Mouse (Mus musculus): ENCODE measurements around the gene Tbx19.

Gene Tbx19

DNA sequence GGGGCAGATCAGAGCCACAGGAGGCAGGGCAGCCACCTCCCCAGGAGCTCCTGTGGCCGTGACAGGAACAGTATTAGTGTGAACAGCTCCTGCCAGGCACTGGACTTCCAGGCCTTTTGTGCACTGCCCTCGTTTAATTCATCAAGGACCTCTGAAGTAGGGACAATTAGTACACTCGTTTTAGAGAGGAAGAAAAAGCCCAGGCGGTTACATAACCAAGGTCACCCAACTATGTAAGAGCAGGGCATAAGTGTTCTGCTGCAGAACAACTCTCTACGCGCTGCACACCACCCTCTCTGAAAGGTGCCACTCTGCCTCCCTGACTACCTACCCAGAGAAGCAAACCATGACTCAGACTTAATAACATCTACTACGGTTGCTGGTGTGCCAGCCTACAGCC lies 24.5 kb upstream of the Tbx19 start:
- DNase-seq (ENCODE audit: low read depth in 2 of 2, low spot score in 2 of 2) = no peak

DNA sequence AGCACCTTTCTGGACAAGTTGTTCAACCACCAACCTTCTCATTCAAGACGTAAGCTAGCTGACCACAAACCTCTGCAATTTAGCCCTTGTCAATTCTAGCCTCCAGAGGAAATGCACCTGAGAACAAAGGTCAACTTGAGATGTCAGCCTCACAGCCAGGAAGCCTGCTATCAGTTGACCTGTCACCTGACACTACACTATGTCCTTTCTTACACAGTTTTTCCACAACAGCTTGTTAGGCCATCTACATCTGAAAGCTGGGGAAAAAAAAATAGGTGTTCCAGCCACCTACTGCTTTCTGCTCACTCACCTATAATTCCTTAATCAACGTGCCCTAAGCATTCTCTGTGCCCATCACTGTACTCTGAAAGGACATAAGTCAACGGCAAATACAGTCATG lies 23.6 kb upstream of the Tbx19 start:
- DNase-seq (ENCODE audit: low read depth in 2 of 2, low spot score in 2 of 2) = no peak

DNA sequence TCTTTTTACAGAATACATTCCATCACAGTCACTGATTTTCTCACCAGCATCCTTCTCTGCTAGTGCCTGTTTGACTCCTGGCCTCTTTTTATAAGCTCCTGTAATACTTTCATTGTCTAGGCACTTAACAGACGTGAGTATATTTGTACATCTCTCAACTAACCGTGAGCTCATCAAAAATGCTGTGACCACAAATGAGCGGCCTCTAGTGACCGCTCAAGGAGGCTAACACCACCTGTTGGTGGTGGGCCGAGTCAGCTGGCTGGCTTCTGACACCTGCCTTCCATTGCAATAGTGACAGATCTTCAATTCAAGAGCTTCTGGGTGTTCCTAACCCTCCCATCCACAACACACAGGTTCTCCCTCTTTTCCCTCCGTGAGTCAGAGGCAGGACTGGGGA lies 22.8 kb upstream of the Tbx19 start:
- DNase-seq (ENCODE audit: low read depth in 2 of 2, low spot score in 2 of 2) = no peak

DNA sequence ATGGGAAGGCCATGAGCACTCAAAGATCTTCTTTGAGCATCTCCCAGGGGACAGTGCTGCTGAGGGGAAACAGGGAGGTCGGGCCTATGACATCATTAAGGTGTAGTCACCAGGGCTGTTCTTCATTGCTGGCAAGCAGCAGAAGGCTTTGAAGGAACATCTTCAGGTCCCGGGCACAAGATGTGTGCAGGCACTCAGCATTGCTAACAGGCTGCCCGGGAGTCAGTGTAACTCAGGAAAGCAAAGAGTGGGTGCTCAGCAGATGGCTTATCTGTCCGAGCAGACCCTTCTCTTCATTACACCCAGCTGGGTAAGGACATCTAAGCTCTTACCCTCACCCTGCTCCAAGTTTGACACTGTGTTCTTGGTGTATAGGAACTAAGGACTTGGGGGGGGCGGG lies 18.7 kb upstream of the Tbx19 start:
- DNase-seq (ENCODE audit: low read depth in 2 of 2, low spot score in 2 of 2) = no peak

DNA sequence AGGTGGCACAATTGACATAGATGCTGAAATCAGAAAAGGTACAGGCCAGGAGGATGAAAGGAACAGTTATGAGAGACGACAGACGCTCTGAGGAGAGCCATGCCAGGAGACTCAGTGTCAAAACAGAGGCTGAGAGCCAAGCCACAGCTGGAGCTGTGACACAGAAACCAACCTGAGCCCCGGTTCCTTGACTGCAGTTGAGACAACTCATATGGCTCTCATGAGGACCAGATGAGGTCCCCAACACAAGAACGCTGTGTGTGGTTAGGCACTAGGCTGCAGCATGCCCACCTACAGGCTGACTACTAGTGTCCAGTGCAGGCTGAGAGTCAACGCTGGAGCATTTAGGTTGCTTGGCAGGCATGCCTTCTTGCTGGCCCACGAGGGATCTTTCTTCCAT lies 17.5 kb upstream of the Tbx19 start:
- DNase-seq (ENCODE audit: low read depth in 2 of 2, low spot score in 2 of 2) = no peak

DNA sequence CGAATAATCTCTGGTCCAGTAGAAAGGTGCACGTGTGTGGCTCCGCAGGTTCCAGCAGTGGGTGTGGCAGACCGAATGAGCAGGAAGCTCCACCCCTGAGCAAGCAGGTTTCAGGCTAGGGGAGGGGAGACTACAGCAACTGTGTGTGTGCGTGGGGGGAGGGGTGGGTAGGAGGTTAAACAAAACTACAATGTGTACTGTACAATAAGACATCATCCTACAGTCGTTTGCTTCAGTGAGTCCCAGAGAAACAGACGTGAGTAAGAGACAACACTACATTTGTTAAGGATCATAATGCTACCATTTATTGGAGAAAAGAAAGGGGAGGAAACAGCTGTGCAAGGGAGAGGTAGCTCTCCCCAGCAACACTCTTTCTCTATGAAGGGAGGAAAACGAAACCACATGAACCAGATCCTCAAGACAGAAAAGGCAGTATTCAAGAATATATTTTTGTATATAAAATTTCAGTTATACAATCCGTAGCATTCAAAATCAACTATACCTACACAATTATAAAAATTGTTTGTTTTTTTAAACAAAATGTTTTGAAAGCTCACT lies 13.6 kb upstream of the Tbx19 start:
- no peak for DNase-seq (ENCODE audit: low read depth in 2 of 2, low spot score in 2 of 2)

DNA sequence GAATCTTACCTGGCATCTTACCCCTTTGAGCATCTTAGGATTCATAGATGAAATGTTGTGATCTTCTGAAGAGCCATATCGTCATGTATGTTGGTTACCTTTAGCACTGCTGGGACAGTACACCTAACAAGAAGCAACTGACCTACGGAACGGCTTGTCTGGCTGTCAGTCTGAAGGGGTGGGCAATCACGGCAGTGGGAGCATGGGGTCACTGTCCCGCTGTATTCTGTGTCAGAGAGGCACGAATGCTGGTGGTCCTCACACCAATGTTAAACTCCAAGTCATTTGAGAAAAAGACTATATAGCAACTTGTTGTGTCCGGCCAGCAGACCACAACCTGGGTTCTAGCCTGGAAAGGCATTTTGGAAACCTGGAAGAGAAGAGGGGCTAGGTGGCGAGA lies 10.7 kb upstream of the Tbx19 start:
- DNase-seq (ENCODE audit: low read depth in 2 of 2, low spot score in 2 of 2) = no peak

DNA sequence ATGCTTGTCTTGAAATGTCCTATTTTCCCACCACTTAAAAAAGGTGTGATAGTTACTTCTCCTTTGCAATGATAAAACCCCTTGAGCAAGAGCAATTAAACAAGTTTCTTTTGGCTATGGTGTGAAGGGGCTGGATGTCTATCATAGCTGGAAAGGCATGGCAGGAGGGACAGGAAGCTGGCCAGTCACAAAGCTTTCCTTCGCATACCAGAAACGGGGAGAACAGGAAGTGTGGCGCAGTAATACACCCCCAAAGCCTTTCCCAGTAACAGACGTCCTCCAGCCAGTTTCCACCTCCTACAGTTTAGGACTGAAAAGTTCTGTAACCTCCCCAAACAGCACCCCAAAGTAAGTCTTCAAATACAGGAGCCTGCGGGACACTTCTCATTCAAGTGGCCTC lies 9.6 kb upstream of the Tbx19 start:
- DNase-seq (ENCODE audit: low read depth in 2 of 2, low spot score in 2 of 2) = no peak

DNA sequence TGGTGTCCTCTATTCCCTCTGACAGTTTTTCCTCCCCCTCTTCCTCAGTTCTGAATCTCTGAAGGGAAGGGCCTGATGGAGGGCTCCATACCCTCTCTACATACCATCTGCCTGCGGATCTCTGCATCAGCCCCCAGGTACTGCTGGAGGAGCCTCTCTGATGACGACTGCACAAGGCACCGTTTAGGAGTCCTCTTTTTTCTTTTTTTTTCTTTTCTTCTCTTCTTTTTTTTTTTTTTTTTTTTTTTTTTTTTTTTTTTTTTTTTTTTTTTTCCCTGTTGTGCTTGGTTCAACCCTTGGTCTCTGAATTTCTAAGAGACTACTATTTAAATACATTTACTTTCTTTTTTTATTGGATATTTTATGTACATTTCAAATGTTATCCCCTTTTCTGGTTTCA lies 8.9 kb upstream of the Tbx19 start:
- DNase-seq (ENCODE audit: low read depth in 2 of 2, low spot score in 2 of 2) = no peak

DNA sequence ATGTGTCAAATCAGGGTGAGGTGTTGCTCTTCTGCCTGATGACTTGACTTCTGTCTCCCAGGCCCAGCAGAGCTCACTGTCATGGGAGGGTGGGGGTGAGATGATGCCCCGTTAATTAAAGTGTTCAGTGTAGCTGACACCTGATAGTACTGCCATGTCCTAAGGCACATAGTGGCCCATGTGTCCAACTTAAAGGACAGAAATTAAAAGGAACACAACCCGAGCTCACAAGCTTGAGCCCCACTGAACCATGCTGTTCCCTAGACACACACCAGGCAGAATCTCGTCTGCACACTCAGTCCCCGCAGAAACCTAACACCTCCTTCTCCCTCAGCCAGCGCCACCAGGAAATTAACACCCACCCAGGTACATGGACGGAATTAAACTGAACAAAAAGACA lies 4.3 kb upstream of the Tbx19 start:
- DNase-seq (ENCODE audit: low read depth in 2 of 2, low spot score in 2 of 2) = no peak

DNA sequence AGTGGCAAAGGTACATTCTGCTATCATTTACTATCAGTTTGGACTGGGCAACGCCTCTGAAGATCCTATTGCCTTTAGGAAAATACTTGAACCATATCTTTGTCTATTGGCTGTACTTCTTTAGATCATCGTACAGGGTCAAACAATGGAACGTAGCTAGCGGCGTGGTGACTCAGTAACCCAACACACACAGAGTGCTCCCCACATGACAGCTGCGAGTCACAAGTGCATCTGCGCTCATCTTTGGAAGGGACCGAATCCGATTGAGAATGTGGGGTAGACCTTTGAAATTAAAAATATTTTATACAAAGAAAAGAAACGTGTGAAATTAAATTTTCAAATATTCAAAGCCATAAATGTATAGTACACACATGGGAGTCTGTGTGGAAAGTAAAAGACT lies 1.7 kb downstream of the Tbx19 start:
- DNase-seq (ENCODE audit: low read depth in 2 of 2, low spot score in 2 of 2) = no peak

DNA sequence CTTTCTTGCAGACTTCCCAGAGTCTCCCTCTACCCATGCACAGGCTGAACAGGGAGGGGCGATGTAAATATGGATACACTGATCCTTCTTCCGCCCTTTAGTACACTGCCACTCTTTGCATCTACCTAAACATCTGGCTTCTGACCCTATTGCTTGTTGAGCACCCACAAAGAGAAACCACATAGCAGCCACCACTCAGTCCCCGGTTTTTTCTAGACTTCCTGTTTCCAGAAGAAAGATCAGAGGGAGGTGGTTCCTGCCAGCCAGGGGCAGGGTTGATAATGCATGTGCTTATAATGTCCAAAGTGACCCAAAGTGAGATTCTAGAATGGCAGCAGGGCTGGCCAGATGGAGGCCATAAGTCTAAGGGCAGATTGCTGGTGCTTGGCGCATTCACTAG lies 6.4 kb downstream of the Tbx19 start:
- no peak for DNase-seq (ENCODE audit: low read depth in 2 of 2, low spot score in 2 of 2)

DNA sequence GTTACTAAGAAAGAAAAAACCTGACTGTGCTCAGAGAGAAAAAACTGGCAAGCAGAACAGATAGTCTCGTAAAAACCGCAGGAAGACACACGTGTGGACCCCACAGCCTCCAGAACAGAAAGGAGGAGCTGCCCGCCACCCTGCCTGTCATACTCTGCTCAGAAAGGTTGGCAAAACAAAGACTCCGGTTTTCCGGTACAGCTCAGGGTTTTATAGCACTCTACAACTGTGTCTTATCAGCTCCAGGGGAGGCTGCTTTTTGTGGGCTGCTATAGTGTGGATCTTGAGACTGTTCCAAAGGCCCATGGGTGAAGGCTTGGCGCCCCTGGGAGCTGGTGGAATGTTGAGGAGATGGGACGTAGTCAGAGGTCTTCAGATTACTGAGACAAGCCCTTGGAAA lies 9.4 kb downstream of the Tbx19 start:
- DNase-seq (ENCODE audit: low read depth in 2 of 2, low spot score in 2 of 2) = peak in 1 of 2 experiments; percentile 12

DNA sequence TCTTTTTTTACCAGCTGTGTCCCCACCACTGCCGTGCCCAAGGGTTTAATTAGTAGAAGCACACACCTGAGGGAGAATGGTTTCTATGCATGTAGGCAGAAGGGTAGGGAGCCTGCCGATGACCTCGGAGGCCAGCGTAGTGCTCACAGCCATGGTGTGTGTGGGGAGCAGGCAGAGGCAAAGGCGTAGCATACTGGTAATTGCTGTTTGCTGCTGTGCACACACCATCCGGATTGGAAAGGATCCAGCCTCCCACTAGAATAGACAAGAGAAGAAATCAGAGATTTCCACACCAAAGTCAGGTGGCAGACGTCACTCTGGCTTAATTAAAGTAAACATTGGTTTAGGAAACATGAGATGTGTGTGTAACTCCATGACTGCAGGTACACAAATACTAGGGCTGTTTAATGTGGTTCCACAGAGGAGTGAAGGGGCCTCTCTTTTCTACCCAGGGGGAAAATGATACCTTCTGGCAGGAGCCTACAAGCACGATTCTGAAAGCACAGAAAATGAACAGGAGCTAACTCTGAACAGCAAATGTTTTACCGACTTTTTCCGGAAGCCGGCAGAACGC lies 18.1 kb downstream of the Tbx19 start:
- DNase-seq (ENCODE audit: low read depth in 2 of 2, low spot score in 2 of 2) = no peak

DNA sequence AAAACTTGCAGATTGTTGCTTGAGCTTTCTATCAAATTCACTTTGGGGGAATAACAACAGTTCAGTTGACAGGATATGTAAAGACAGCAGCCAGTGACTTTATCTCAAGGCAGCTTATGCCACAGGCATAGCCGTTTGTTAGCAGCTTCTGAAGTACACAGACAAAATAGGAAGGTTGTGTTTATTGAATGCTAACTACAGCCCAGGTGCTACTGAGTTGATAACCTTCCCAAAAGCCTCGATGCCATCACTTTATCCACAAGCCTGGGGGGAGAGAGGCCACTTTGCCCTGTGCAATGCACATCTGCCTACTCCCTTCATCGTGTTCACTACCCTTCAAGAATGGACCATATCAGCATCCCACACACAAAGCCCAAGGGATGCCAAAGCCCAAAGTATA lies 20.3 kb downstream of the Tbx19 start:
- DNase-seq (ENCODE audit: low read depth in 2 of 2, low spot score in 2 of 2) = no peak

DNA sequence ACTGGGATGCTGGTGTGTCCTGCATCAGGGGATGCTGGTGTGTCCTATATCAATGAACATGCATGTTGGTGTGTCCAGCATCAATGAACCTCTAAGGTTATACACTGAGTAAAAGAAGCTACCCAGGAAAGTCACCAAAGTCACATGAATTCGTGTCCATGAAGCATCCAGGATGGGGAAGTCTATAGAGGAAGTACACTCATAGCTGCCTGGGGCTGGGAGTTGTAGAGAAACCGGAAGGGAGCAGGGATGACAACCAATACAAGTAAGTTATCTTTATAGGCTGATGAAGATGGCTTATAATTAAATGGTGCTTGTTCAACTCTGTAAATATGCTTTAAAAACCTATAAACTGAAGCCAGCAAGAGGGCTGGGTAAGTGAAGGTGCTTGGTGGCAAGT lies 26.7 kb downstream of the Tbx19 start:
- no peak for DNase-seq (ENCODE audit: low read depth in 2 of 2, low spot score in 2 of 2)

DNA sequence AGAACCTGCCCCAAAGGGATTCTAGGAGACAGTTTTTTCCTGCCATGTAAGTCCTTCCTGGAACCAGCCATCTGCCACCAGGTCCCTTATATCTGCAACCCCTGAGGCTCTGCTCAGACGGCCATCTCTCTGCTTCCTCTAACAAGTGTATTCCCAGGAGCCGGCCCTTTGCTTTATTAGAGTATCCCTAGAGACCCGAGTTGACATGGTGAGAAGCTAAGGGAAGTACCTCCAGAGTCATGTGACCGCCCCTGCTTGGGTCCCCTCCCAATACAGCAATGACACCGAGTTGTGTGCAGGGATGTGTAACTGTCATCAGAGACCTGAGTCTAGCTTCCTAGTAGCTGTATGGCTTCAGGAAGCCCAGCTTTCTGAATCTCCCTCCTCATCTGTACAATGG lies 27.3 kb downstream of the Tbx19 start:
- DNase-seq (ENCODE audit: low read depth in 2 of 2, low spot score in 2 of 2) = no peak

DNA sequence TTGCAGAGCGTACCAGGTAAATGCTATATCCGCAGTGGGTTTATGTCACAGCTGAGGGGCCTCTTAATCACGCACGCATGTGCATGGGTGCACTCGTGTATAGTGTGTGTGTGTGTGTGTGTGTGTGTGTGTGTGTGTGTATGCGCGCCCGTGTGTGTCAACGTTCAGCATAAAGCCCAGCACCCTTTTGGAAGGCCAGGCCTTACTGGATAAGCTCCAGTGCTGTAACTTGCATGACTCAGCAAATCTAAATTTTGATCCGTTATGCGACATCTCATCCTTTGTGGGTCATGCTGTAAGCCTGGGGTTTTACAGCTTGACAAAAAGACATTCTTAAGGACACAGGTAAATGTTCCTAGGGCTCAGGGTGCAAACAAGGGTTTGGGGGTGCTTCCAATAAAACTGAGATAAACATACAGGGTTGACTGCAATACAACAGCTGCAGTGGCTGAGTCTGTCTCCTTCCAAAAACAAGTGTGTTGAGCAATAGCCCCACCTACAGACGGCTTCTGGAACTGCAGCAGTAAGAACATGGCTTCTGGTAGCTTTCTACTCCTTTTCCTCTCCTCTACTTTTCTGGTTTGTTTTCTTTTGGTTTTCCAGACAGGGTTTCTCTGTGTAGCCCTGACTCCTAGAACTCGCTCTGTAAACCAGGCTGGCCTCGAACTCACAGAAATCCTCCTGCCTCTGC lies 28.2 kb downstream of the Tbx19 start:
- peak; percentile 62 to 74 for DNase-seq (ENCODE audit: low read depth in 2 of 2, low spot score in 2 of 2)

DNA sequence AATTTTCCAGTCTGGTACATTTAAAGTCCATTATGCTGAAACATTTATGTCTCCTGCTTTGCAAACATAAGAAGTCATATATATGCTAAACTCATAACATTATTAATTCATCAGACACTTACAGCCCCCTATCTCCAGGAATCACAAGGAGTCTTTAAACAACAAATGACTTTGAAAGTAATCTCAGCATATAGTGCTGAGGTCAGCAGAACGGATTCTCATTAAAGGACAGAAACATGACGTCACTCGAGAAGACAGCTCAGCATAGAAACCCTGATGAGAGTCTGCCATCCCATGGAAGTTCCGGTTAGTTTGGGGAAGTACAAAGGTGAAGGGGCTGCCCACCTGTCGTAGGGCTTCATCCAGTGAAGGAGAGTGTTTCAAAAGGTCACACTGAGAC lies 31.0 kb downstream of the Tbx19 start:
- no peak for DNase-seq (ENCODE audit: low read depth in 2 of 2, low spot score in 2 of 2)

DNA sequence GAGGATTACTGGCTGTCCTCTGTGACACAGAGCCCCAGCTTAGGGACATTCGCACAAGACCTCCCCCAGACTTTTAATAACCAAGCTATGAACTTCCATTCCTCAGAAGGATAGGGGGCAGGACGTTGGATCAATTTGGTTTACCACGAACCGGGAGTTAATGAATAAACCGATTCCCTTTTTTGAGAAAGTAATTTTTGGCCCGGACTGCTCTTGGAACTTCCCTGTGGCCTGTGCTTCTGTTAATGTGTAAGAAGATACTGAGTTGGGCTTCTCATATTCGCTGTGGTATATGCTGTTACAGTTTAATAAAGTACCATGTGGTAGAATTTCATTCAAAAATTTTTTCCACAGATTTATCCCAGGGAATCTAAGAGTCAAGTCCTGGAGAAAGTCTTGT lies 39.5 kb downstream of the Tbx19 start:
- no peak for DNase-seq (ENCODE audit: low read depth in 2 of 2, low spot score in 2 of 2)

DNA sequence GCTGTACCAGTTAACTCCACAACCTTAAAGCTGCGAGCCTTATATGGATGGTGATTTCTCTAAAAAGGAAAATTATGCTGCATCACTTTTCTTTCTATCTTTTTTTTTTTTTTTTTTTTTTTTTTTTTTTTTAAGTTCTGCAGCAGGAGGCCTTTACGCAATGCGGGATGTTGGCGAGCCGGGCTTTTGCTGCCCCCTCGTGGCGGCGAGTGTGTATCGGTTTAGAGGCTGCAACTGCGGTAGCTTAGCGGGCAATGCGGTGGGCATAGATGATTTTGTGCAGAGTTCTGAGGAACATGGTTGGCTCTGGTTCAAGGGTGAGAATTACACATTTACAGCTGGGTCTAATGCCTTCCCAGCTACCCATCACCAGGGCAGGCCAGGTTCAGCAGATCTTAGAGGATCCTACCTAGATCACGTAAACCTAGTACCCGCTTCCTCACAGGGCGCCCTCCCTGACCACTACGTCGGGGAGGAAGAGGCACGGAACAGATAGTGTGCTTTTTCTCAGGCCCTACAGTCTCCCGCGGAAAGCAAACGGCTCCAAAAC lies 40.1 kb downstream of the Tbx19 start:
- DNase-seq (ENCODE audit: low read depth in 2 of 2, low spot score in 2 of 2) = peak; percentile 63 to 75

DNA sequence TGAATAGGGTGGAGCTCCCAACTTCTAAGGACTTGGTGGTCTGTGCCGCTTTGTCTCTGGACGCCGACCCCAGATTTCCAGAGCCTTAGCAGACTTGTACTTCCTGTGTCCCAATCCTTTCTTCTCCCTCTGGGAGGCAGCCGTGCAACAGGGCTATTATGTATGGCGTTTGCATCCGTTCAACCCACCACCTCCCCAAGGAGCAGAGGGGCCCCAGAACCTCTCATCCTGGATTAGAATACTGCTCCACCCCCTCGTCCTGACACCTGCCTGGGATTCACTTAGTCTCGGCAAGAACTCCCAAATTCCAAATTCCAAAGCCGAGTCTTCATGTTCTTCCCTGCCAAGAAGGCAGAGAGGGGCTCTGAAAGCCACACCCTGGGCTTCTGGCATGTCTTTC lies 40.8 kb downstream of the Tbx19 start:
- DNase-seq (ENCODE audit: low read depth in 2 of 2, low spot score in 2 of 2) = no peak
